Mouse (Mus musculus) left cerebral cortex, adult 11 months (tissue): Measurements from ENCODE around the gene 8030411F24Rik.
"Not testable (repeated sequence)": the region's sequence is repeated elsewhere in the genome, so short reads cannot be mapped to it uniquely, and the experiment has no call there.

Experiments used
- DNase-seq: peaks from one replicate; pipeline ENCODE4 v3.0.0; 2022; ENCODE audit warnings: low spot score

The 8030411F24Rik gene

DNA sequence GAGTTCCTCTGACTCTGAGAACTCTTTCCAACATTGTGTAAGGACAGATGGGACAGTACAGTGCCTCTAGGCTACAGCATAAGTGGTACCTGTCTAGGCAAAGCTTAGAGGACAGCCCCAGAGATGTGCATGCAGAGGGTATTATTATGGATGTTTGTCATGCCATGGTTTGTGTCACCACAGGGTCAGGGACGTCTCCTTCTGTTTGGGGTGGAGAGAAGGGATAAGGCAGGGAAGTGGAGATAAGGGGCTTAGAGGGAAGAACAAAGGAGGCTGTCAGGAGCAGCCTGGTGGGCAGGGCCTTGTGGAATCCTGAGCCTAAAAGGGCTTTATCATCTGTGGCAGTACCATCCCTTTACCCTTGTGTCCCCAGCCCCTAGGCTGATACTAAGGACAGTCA is at the start of gene 8030411F24Rik:
8030411F24Rik (plus strand) TSS at position 301 of the 400 bp plus-strand sequence.
- no peak for DNase-seq

DNA sequence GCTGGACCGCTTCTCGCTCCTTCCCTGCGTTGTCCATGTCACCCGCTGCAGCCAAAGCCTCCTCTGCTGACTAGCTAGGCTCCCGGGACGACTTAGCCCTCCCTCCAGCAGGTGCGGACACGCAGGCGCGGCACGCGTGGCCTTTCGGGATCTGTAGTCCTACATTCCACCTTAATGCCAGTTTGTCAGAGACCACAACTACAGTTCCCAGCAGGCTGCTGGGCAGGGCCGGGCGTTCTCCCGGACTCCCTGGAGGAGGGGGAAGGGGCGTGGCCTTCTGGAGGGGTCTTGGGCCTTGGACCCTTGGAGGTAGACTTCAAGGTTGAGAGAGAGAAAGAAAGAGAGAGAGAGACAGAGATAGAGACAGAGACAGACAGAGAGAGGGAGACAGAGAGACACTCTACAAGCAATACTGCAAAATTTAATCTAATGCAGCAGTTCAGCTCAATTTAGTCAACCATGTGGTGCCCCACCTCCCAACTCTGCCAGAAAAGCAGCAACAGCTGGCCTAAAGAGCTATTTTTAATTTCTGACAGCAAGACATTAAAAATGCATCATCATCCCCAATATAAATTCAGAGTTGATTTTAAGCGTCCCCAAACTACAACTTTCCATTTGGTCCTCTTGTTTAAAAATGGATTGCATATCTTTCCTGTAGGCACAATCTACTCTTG is 49.3 kb upstream of the 8030411F24Rik start, which contains the start of gene Napb:
Napb (minus strand) TSS at position 141 of the 674 bp plus-strand sequence.
- peak; percentile 93 for DNase-seq

DNA sequence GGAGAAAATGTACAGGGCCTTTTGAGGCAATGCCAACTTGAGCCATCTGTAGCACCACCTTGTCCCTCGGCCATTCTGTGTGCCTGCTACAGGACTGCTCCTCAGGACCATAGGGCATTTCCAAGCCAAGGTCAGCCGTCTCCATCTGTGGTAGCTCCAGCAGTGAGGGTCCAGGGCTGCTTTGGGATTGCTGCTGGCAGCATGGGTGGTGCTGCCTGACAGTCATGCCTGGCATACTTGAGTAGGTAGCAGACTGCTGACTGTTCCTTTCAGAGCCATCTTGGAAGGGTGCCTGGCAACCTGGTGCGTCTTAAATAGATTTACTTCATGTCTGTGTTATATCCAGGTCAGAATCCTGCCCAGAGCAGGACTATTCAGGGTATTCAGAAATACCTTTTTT is 38.8 kb upstream of the 8030411F24Rik start:
- no peak for DNase-seq

DNA sequence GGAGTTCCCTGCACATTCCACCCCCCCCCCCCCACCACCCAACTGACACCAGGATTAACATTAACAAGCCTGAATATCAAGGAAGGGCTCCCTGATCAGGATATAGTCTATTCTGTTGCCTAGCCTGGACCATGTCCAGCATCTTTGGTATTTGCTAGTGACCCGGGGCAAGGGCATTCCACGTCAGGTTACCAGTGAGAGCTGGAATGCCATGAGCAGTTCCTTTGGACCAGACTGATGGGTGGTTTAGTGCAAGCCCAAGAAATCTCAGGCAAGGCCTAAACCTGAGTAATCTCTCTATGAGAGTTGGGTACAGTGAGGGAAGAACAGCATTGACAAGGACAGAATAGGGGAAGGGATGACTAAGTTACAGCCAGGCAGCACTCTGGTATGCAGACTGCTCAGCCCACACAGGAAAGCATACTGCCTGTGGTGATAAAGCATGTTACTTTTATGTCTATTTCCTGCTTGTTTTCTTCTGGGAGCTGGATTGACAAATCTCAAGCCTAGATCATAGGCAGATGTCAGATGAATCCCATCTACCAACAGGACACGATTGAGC is 37.9 kb upstream of the 8030411F24Rik start:
- no peak for DNase-seq

DNA sequence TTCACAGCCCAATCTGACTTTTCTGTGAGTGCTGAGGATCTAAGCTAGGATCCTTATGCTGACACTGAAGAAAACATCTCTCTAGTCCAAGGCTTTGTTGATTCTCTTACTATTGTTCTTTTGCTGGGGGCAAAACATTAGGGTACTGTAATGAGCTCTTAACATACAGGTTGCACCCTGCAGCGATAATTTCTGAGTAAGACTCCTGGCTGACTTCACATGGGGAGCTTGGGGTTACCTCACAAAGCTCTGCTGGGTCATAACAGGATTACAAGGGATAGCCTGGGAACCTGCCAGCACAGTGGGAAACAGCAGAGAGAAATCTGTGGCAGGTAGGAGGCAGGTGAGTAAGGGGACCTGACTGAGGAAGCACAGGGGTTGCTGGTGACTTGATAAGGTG is 31.8 kb upstream of the 8030411F24Rik start, which contains the start of gene Cstl1:
Cstl1 (plus strand) TSS at position 301 of the 400 bp plus-strand sequence.
- no peak for DNase-seq

DNA sequence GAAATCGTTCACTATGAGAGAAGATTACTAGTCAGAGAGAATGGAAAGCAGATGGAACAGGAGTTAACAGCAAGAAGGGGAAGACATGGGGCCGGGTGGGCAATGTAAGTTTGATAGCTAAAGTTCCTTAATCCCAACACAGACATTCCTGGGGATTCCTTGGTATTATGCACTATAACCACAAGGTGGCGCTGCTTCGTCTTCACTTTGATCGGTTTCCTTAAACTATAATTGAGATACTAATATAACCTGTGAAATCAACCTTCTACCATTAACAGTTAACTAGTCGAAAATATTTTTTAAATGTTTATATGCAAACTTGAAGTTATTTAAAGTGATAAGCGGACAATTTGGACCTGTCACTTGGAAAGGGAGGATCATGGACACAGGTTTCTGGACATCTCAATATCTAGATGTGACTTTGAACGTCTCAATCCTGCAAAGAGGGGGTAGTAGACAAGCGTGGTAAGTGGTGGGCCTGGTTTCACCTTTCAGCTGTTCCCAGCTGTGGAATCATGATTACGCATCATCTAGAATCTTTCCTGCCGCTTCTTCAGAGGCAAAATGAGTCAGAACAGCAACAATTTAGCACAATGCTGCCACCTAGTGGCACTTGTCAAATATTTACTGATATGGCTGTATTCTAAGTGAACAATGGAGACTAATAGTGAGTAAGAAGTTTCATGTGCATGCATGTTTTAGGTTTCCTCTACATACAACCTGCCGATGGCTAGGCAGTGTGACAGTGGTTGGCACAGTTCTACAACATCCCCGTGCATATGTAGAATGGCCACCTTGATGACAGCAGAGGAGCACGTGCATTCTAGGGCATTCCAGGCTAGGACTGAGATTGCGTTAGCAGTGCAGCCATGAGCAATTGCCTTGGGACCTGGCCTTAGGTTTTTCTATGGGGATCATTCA is 29.7 kb upstream of the 8030411F24Rik start:
- DNase-seq = peak; percentile 57

DNA sequence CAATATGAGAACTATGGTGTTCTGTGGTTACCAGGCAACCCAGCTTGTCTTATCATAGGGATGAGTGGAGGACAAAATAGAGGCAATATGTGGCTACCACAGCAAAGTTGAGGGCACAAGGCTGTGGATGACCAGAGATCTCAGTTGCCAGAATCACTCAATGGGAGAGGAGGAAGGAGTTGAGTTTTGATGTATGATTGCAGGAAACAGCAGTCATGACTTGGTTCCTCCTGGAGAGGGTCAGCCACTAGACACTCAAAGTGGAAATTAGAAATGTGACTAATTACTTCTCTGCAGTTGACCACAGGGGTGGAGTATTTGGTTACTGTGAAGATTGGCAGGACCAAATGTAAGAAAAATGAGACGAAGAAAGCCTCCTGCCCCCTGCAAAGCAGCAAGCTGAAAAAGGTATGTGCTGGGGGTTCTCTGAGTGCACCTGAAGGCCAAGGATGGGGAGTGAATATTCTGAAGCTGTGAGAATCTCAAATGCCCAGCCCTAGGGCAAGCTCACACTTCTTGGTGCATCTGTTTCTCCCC is 27.4 kb upstream of the 8030411F24Rik start:
- DNase-seq = no peak

DNA sequence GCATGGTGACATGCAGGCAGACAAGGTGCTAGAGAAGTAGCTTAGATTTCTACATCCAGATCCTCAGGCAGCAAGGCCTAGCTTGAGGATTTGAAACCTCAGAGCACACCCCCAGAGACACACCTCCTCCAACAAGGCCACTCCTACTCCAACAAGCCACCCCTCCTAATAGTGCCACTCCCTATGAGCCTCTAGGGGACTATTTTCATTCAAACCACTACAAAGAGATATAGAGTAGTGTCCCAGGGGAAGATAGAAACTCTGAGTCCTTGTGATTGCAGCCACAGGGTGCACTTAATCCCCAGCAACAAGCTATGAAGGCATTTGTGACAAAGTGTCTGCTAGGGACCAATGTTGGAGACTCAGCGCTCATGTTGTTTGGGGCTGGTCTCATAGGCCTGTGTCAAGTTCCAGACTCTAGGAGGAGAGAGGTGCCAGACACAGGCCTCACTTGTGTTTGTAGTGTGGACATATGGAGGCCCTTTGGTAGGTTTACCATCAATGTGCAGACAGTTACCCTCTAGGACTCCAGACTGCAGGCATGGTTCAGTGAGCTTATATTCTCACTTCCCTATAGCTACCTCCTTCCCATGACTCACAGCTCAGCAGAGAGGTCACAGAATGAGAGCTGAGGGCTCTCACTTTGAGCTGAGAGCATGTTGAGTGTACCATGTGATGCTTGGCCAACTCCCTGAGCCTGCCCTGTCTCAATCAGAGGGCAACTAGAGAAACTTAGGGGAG is 18.0 kb upstream of the 8030411F24Rik start:
- no peak for DNase-seq

DNA sequence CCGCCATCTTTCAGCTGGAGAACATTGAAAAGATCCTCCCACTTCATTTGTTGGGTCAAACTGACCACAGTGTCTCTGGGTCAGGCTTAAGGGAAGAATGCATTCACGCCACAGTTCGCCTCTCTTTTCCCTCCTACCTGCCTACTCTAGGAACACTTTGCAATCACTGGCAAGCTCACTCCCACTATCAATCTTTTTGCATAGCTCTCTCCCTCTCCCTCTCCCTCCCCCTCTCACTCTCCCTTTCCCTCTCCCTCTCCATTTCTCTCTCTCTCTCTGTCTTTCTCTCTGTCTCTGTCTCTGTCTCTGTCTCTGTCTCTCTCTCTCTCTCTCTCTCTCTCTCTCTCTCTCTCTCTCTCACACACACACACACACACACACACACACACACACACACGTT is 10.4 kb upstream of the 8030411F24Rik start, which contains the start of gene Cst11:
Cst11 (minus strand) TSS at position 101 of the 400 bp plus-strand sequence.
- DNase-seq = not testable (repeated sequence)

DNA sequence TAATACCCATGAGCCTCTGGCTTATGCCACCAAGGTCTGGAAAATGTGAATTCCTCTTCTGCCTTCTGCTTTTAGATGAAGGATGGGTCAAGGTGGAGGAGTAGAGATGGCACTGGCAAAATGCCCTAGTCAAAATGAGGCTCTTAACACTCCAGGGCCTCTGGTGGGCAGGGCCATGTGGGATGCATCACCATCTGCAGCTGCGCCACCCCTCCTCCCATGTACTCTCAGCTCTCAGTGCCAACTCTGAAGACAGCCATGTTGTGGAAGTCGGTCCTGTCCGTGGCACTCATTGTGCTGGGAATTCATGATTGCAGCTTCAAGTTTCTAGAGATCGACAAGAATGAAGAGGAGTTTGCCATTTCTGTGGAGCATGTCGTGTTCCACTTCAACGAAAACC is 7.3 kb downstream of the 8030411F24Rik start, which contains the start of gene Cst12:
Cst12 (plus strand) TSS at position 220 of the 400 bp plus-strand sequence.
- no peak for DNase-seq

DNA sequence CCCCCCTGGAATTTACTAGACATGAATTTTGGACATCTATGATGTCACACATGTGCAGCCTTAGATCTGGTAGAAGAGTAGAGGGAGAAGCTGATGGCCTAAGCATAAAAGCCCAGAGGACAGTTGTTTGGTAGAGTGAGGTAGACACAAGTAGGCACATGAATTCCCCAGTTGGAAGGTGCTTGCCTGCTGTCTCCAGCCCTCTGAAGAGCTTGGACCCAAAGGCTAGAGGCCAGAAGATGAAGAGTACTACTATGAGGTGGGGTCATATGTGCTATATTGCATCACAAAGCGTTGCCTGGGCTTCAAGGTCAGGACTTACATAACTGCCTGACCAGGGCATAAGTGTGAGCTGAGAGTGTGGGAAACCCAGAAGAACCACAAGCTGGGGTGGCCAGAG is 16.7 kb downstream of the 8030411F24Rik start, which contains the start of gene Cst8:
Cst8 (plus strand) TSS at position 301 of the 400 bp plus-strand sequence.
- no peak for DNase-seq

DNA sequence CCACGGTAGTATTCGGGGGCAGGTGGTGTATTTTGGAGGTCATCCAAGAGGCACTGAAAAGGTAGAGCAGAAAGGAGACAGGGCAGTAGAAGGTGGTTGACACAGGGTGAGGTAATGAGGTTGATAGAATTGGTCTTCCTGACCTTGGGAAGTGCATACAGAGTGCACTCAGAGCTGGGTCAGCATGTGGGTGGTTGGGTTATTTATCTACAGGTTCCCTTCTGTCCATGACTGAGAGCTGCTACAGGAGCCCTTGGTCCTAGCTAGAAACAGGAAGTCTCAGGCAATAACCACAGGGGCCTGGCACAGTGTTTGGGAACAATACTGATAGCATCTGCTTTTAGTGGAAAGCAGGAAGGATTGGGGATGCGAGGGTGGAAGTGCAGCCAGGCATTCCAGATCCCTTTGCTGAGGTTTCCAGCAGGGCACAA is 19.7 kb downstream of the 8030411F24Rik start:
- no peak for DNase-seq

DNA sequence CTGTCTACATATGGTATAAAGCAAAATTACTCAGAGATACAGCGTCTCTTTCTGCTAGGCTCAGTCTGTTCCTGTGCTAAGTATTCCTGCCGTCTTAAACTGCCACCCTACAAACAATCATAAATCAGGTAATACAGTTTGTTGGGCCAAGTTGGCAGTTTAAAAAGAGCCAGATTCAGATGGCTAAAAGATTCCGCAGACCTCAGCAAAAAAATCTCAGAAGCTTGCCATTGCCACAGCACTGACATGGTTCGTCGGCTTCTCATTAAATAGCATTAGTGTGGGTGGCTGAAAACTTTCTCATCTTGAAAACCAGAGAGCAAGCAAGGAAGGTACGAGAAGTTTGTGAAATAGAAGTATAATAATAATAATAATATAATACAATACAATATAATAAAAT is 24.9 kb downstream of the 8030411F24Rik start:
- DNase-seq = no peak

DNA sequence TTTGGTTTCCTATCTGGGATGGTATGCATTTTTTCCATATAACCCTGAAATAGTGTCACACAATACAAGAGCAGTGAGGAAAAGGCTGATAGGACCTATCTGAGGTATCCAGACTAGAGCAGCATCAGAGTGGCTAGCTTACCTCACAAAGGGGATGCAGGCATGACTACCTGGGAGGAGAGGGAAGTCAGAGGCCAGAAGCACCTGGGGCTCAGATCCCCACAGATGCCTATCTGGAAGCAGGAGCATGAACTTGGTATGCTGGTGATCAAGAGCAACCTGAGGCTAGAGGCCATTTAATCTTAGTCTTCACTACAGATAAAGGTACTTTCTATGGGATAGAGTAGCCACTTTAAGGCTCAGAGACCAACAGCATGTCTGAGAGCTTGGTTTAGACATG is 38.1 kb downstream of the 8030411F24Rik start, which contains the start of gene Cst13:
Cst13 (plus strand) TSS at position 173 of the 400 bp plus-strand sequence.
- no peak for DNase-seq

DNA sequence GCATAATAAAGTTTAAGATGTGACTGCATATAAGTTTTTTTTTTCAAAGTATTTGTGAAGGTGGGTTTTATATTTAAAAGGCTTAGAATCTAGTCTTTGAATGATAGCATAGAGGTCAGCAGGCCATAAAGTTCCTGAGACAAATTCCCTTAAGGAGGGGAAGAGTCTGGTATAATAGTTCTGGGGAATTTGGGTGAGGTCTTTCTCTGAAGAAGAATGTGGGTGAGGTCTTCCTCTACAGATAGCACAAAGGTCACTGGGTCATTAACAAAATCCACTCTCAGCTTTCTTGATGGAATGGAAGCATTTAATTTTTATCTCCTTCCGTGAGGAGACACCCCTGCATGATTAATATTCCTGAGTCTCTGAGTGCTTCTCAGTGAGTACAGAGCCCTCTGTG is 44.2 kb downstream of the 8030411F24Rik start:
- no peak for DNase-seq

DNA sequence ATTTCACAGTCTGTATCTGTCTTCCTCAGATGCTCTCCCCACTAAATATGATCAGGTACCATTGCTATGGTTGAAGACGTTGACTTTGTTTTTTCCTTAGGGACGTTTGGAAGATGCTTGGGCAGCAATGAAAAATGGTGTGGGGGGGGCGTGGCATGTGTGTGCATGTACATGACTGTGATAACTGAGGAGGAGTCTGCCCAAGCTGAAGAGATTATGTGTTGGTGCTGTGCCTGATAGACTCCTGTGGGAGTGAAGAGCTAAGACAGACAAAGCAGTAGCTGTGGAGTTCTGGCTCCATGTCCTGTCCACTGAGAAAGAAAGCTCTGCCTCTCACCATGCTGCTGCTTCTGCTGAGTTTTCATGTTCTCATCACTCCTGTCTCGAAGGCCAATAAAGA is 53.1 kb downstream of the 8030411F24Rik start, which contains the start of gene Cst9:
Cst9 (plus strand) TSS at position 236 of the 400 bp plus-strand sequence.
- DNase-seq = no peak
